Mouse (Mus musculus): ENCODE measurements at regions not wholly inside any gene's neighbourhood (a gene's known extent, or its start where the extent isn't known, plus 50 kb on each side); places are given as distances from the start of the nearest gene placed in this dataset.

- H3K9ac ChIP-seq (ENCODE audit: low read depth, poor library complexity, severe bottlenecking): no peak overlapping the region
These were observed 84.2 kb upstream of the Lclat1 start for GRCm38 (mm10) chr17:73023362-73024107.

DNA sequence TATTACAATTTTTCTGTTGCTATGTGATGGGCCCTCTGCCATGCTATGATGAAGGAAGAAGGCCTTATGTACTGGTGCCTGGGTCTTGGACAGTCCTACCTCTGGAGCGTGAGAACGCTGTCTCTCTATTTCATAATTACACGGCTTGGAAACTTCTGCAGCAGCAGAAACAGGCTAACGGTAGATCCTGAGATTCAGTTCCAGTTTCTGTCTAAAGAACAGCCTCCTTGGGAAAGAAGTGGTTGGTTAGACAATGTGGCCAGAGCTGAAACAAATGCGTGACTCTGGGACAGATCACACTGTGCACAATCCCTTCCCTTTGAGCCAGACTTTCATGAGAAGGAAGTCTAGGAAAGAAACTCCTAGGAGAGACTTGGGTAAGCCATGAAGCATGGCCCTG is 80.7 kb upstream of the Lclat1 start:
- no peak overlapping the region for H3K27ac ChIP-seq (ENCODE audit: insufficient read depth, low read length)
- no peak overlapping the region for H3K4me3 ChIP-seq (ENCODE audit: low read depth, low read length)
- no peaks in the 10 kb centered on the region for H3K27me3 ChIP-seq (ENCODE audit: control insufficient read depth, insufficient read depth, low read length, poor library complexity, severe bottlenecking)
- no peaks in the 10 kb centered on the region for H3K4me1 ChIP-seq (ENCODE audit: control insufficient read depth, insufficient read depth, low read length)
- H3K9ac ChIP-seq (ENCODE audit: low read depth, poor library complexity, severe bottlenecking): no peak overlapping the region
- no peak for TF ChIP-seq EP300 (IDR thresholded peaks at IDR 0.05; ENCODE audit: insufficient read depth, low read depth, low read length)
- TF ChIP-seq POLR2A (IDR thresholded peaks at IDR 0.05; ENCODE audit: insufficient read depth, low read length): no peak
- no peak for TF ChIP-seq CTCF (IDR thresholded peaks at IDR 0.05; ENCODE audit: low read depth, low read length)
- H3K36me3 ChIP-seq (ENCODE audit: control insufficient read depth, insufficient read depth, low read length, poor library complexity, severe bottlenecking): no peaks in the 10 kb centered on the region
- no peaks in the 10 kb centered on the region for H3K9me3 ChIP-seq (replicated peaks; ENCODE audit: control insufficient read depth, insufficient read depth, low read length, poor library complexity, severe bottlenecking)

More at GRCm38 (mm10) chr17:73023362-73024107, 84.2 kb upstream of the Lclat1 start:
- Histone ChIP-seq H3K27me3 (ENCODE audit: control insufficient read depth, insufficient read depth, low read length, poor library complexity, severe bottlenecking) (no peaks in the 10 kb centered on the region), H3K4me1 (ENCODE audit: control insufficient read depth, insufficient read depth, low read length) (no peaks in the 10 kb centered on the region), H3K27ac (ENCODE audit: insufficient read depth, low read length) (no peak overlapping the region), H3K4me3 (ENCODE audit: low read depth, low read length) (no peak overlapping the region), H3K36me3 (ENCODE audit: control insufficient read depth, insufficient read depth, low read length, poor library complexity, severe bottlenecking) (no peaks in the 10 kb centered on the region), H3K9me3 (replicated peaks; ENCODE audit: control insufficient read depth, insufficient read depth, low read length, poor library complexity, severe bottlenecking) (no peaks in the 10 kb centered on the region)
- no peak for TF ChIP-seq CTCF (IDR thresholded peaks at IDR 0.05; ENCODE audit: low read depth, low read length)
- no peak for TF ChIP-seq POLR2A (IDR thresholded peaks at IDR 0.05; ENCODE audit: insufficient read depth, low read length)
- no peak for TF ChIP-seq EP300 (IDR thresholded peaks at IDR 0.05; ENCODE audit: insufficient read depth, low read depth, low read length)

DNA sequence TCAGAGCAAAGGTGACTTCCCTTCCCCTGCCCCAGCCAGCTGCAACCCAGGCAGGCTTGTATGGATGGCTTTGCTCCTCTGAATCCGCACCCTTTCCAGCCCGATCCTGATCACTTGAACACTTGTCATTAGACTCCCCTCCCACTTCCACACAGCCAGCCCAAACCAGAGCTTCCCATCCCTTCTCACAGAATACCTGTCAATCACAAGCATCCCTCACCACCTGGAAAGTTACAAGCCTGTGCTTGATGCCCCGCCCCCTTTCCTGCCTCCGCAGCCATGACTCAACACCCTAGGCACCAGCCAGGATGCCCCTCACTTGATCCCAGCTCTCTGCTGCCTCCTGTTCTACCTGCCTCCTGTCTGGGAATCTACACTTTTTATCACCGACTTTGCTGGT is 76.0 kb upstream of the Lclat1 start:
- H3K27ac ChIP-seq (ENCODE audit: insufficient read depth, low read length): no peak overlapping the region
- H3K4me1 ChIP-seq (ENCODE audit: control insufficient read depth, insufficient read depth, low read length): no peaks in the 10 kb centered on the region

DNA sequence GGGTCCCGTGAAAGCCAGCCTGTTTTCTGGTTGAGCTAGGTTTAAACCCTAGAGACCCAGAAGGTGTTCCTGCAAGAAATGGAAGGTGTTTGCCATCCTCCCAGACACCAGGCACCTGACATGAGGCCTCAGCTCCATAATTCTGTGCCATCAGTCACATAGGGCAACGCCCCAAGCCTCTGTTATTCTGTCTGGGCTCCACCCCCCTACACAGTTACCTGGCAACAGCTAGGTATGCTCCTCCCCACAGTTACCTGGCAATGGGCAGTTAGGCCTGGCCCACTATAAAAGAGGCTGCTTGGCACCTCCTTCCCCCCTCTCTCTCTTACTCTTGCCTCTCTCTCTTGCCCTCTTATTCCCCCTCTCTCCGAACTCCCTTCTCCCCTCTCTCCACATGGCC is 75.5 kb upstream of the Lclat1 start:
- H3K4me1 ChIP-seq (ENCODE audit: control insufficient read depth, insufficient read depth, low read length): no peaks in the 10 kb centered on the region
- H3K9ac ChIP-seq (ENCODE audit: low read depth, poor library complexity, severe bottlenecking): no peak overlapping the region
- no peak for TF ChIP-seq EP300 (IDR thresholded peaks at IDR 0.05; ENCODE audit: insufficient read depth, low read depth, low read length)
- TF ChIP-seq POLR2A (IDR thresholded peaks at IDR 0.05; ENCODE audit: insufficient read depth, low read length): no peak
- TF ChIP-seq CTCF (IDR thresholded peaks at IDR 0.05; ENCODE audit: low read depth, low read length): no peak
- no peaks in the 10 kb centered on the region for H3K27me3 ChIP-seq (ENCODE audit: control insufficient read depth, insufficient read depth, low read length, poor library complexity, severe bottlenecking)
- no peaks in the 10 kb centered on the region for H3K36me3 ChIP-seq (ENCODE audit: control insufficient read depth, insufficient read depth, low read length, poor library complexity, severe bottlenecking)
- H3K4me3 ChIP-seq (ENCODE audit: low read depth, low read length): no peak overlapping the region
- no peak overlapping the region for H3K27ac ChIP-seq (ENCODE audit: insufficient read depth, low read length)
- H3K9me3 ChIP-seq (replicated peaks; ENCODE audit: control insufficient read depth, insufficient read depth, low read length, poor library complexity, severe bottlenecking): no peaks in the 10 kb centered on the region

More for the DNA sequence above, 76.0 kb upstream of the Lclat1 start:
- TF ChIP-seq CTCF (IDR thresholded peaks at IDR 0.05; ENCODE audit: low read depth, low read length): no peak
- TF ChIP-seq EP300 (IDR thresholded peaks at IDR 0.05; ENCODE audit: insufficient read depth, low read depth, low read length): no peak
- Histone ChIP-seq H3K9ac (ENCODE audit: low read depth, poor library complexity, severe bottlenecking) (no peak overlapping the region), H3K27me3 (ENCODE audit: control insufficient read depth, insufficient read depth, low read length, poor library complexity, severe bottlenecking) (no peaks in the 10 kb centered on the region), H3K4me3 (ENCODE audit: low read depth, low read length) (no peak overlapping the region), H3K9me3 (replicated peaks; ENCODE audit: control insufficient read depth, insufficient read depth, low read length, poor library complexity, severe bottlenecking) (no peaks in the 10 kb centered on the region), H3K36me3 (ENCODE audit: control insufficient read depth, insufficient read depth, low read length, poor library complexity, severe bottlenecking) (no peaks in the 10 kb centered on the region)

GRCm38 (mm10) chr17:73034420-73034819 is 73.4 kb upstream of the Lclat1 start:
- TF ChIP-seq POLR2A (IDR thresholded peaks at IDR 0.05; ENCODE audit: insufficient read depth, low read length) (no peak), EP300 (IDR thresholded peaks at IDR 0.05; ENCODE audit: insufficient read depth, low read depth, low read length) (no peak)
- Histone ChIP-seq H3K36me3 (ENCODE audit: control insufficient read depth, insufficient read depth, low read length, poor library complexity, severe bottlenecking) (no peaks in the 10 kb centered on the region), H3K9ac (ENCODE audit: low read depth, poor library complexity, severe bottlenecking) (no peak overlapping the region), H3K4me3 (ENCODE audit: low read depth, low read length) (no peak overlapping the region), H3K9me3 (replicated peaks; ENCODE audit: control insufficient read depth, insufficient read depth, low read length, poor library complexity, severe bottlenecking) (no peaks in the 10 kb centered on the region), H3K27me3 (ENCODE audit: control insufficient read depth, insufficient read depth, low read length, poor library complexity, severe bottlenecking) (no peaks in the 10 kb centered on the region), H3K4me1 (ENCODE audit: control insufficient read depth, insufficient read depth, low read length) (no peaks in the 10 kb centered on the region), H3K27ac (ENCODE audit: insufficient read depth, low read length) (no peak overlapping the region)

DNA sequence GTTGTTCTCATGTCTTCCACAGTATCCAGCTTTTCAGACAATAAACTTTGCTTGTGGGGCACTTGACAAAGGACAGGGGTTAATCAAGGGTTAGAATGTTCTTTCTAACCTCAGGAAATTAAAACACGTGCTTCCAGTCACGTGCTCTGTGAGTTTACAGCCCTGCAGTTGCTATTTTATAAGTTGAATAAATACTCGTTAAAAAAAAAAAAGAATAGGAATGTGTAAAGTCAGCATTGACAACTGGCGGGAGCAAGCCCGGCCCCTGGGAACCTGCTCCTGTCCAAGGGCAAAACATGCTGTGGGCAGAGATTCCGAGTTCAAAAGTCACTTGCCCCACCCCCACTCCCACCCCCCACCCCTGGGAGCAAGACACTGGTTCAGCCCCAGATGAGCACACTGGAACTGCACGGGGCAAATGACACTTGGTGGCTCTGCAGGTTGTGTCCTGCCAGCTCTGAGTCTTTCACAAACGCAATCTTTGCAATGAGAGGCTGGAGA is 72.8 kb upstream of the Lclat1 start:
- Histone ChIP-seq H3K9ac (ENCODE audit: low read depth, poor library complexity, severe bottlenecking) (no peak overlapping the region), H3K27ac (ENCODE audit: insufficient read depth, low read length) (no peak overlapping the region), H3K27me3 (ENCODE audit: control insufficient read depth, insufficient read depth, low read length, poor library complexity, severe bottlenecking) (no peaks in the 10 kb centered on the region), H3K4me3 (ENCODE audit: low read depth, low read length) (no peak overlapping the region), H3K9me3 (replicated peaks; ENCODE audit: control insufficient read depth, insufficient read depth, low read length, poor library complexity, severe bottlenecking) (no peaks in the 10 kb centered on the region), H3K4me1 (ENCODE audit: control insufficient read depth, insufficient read depth, low read length) (no peaks in the 10 kb centered on the region), H3K36me3 (ENCODE audit: control insufficient read depth, insufficient read depth, low read length, poor library complexity, severe bottlenecking) (no peaks in the 10 kb centered on the region)
- TF ChIP-seq POLR2A (IDR thresholded peaks at IDR 0.05; ENCODE audit: insufficient read depth, low read length) (no peak), EP300 (IDR thresholded peaks at IDR 0.05; ENCODE audit: insufficient read depth, low read depth, low read length) (no peak), CTCF (IDR thresholded peaks at IDR 0.05; ENCODE audit: low read depth, low read length) (no peak)
